Mouse (Mus musculus) lung, postnatal 0 days (tissue): ENCODE measurements at regions not wholly inside any gene's neighbourhood (a gene's known extent, or its start where the extent isn't known, plus 50 kb on each side); places are given as distances from the start of the nearest gene placed in this dataset.

Source experiments
- CTCF ChIP-seq: IDR thresholded peaks from 2 replicates; pipeline ENCODE4 v1.5.1; 2016; ENCODE audit warnings: antibody characterized with exemption, mild to moderate bottlenecking
- EP300 ChIP-seq: IDR thresholded peaks from 2 replicates; pipeline ENCODE4 v1.6.1; 2016; ENCODE audit warnings: antibody characterized with exemption, mild to moderate bottlenecking, control low read depth

DNA sequence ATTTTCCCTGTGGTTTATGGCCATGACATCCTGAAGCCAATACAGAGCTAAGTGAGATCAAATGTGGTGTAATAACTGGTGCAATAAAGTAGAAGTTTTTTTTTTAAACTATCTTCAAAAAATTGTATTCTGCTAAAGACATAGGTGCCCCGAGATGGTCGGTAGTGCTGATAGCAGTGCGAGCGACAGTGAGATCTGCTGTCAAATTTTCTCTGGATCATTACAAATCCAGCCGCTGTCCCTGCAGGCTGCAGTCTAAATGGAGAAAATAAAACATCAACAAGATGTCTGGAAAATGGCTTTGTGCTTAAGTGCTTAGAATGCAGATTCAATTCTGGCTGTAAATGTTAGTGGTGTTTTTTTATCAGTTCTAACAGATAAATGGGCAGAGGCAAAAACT, 93.5 kb downstream of the Stk35 start:
- no peak for TF ChIP-seq CTCF
- no peak for TF ChIP-seq EP300
